Mouse (Mus musculus): ENCODE results near the gene Tapt1. TPM values are rescaled to one million over a fixed set of nuclear protein-coding genes. Genes with fewer than 3 reads are reported as not detected.
A peak's percentile ranks its signal among the peaks of the same experiment; 100 is the strongest.

Gene Tapt1
- total RNA-seq, 2 experiments from 2014 or later = 41.2 to 43.0 TPM

DNA sequence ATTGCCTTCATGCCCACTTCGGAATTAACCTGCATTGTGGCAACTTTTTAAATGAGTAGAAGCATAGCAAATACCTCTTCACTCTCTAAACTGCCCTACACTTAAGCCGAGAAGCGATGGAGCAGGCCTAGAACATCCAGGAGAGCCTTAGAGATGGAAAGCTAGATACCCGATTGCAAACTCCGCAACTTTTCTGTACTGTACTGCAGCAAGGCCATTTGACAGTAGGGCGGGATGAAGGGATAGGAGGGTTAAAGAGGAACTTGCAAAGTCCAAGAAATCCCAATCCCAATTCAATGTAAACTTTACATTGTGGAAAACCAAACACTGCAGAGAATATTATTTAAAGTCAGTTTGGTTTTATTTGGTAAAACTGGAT, 1.0 kb upstream of the Tapt1 start:
- intact Hi-C loops (cut with DNase I) = no loop called here
- TF ChIP-seq CTCF (IDR thresholded peaks at IDR 0.05) = no peak
- DNase-seq = no peak
- H3K27ac ChIP-seq = peak overlapping the region; percentile 95
- H3K4me3 ChIP-seq = peak overlapping the region; percentile 88

- H3K4me3 ChIP-seq = peak overlapping the region; percentile 88
- no peak for TF ChIP-seq CTCF (IDR thresholded peaks at IDR 0.05)
- intact Hi-C loops (cut with DNase I) = no loop called here
- peak overlapping the region; percentile 90 for H3K27ac ChIP-seq
- no peak for DNase-seq
Observed at GRCm38 (mm10) chr5:44225911-44226520, 410 bp downstream of the Tapt1 start.

DNA sequence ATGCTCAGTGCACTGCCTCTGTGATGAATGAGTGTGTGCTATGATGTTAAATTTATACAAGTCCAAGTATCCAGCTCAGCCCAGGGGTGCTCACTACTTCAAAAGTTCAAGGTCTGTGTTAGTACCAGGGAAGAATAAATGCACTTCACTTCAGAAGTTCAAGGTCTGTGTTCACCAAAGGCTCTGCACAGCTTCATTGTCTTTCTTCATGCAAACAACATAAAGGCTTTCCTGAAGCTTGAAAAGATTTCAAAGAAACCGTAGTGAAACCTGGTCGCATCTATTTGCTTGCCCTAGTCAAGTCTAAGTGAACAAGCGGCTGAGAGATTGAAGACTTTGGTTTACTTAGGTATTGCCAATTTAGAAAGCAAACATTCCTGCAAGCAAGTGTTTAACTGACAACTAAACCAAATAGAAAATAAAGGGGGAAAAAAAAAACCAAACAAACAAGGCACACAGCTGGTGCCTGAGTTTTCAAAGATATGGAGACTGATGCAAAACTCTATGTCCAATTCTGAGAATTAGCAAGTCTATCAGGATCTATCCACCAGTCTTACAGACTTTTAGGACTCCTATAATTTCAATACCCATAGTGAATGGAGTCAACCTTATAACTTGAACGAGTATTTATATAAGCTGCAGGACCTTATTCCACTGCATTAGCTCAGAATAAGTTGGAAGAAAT, 1.4 kb downstream of the Tapt1 start:
- no peak for DNase-seq
- intact Hi-C loops (cut with DNase I) = no loop called here
- no peak for TF ChIP-seq CTCF (IDR thresholded peaks at IDR 0.05)
- Histone ChIP-seq H3K27ac (peak overlapping the region; percentile 90), H3K4me3 (peak overlapping the region; percentile 88)

DNA sequence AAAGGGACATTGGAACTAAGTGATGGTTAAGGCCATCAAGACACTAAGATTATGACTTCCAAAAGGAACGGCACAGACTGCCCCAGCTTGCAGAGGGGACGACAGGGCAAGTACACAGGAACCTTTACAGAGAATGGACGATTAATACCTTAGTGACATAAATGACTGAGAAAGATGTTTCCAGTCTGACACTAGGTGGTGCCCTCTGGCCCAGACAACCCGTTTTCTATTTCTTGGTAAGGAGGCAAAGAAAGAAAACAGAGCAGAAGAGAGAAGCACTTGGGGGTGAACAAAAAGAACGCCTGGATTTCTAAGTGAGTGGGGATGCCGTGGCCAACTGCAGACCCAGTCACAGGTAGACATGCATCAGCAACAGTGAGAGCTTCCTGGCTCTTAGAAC, 2.2 kb downstream of the Tapt1 start:
- intact Hi-C loops (cut with DNase I) = no loop called here
- peak; percentile 43 for DNase-seq
- Histone ChIP-seq H3K27ac (peak overlapping the region; percentile 81), H3K4me3 (peak overlapping the region; percentile 88)
- TF ChIP-seq CTCF (IDR thresholded peaks at IDR 0.05) = peak; percentile 59

DNA sequence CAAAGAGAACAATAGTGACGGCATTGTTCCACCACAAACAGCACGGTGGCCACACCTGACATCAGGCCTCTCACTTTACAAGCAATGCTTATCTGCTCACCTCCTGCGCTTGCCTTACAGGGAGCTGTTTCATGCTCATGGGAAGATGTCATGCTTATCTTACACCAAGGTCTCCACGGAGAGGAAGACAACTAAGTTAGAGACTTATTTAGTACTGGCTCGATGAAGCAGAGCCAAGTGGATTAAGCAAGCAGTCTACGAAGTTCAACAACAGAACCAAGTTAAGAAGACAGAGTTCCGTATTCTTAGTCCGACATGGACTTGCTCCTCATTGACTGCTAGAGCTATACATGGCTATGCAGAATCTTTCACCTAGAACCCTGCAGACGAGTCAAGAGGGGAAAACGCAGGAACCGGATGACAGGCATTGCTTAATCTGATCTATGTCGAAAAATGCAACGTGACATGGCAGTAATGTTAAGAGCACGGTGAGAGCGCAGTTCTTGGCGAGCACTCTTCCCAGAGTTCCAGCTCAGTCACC, 3.0 kb downstream of the Tapt1 start:
- TF ChIP-seq CTCF (IDR thresholded peaks at IDR 0.05) = no peak
- Histone ChIP-seq H3K27ac (peak overlapping the region; percentile 81), H3K4me3 (peak overlapping the region; percentile 46)
- DNase-seq = peak; percentile 32
- intact Hi-C loops (cut with DNase I) = no loop called here

DNA sequence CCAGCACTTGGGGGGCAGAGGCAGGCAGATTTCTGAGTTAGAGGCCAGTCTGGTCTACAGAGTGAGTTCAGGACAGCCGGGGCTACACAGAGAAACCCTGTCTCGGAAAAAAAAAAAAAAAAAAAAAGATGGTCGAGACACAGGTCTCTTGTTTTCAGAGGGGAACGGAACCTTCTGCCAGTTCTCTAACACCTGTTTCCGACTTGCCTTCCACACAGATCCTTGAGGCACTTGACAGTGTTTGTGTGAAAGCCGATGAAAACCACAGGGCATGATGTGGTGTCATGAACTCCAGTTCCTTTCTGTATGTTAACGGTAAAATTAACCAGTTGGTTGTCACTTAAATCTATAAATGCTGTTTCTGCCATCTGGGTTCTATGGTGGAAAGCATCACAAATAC, 6.0 kb downstream of the Tapt1 start:
- H3K4me3 ChIP-seq = no peak overlapping the region
- intact Hi-C loops (cut with DNase I) = no loop called here
- no peak for TF ChIP-seq CTCF (IDR thresholded peaks at IDR 0.05)
- no peak for DNase-seq
- H3K27ac ChIP-seq = no peak overlapping the region

- intact Hi-C loops (cut with DNase I) = loop anchor here (5.0 kb wide), 1 partner anchor 38 kb away; no protein-coding TSS in a partner anchor
- H3K4me3 ChIP-seq = no peak overlapping the region
- no peak for TF ChIP-seq CTCF (IDR thresholded peaks at IDR 0.05)
- DNase-seq = no peak
- peak overlapping the region; percentile 4; the same call in 1 of the 2 replicates for H3K27ac ChIP-seq
Observed at GRCm38 (mm10) chr5:44219871-44220270, 6.6 kb downstream of the Tapt1 start.

- no peak overlapping the region for H3K27ac ChIP-seq
- DNase-seq = no peak
- TF ChIP-seq CTCF (IDR thresholded peaks at IDR 0.05) = no peak
- H3K4me3 ChIP-seq = no peak overlapping the region
- intact Hi-C loops (cut with DNase I) = loop anchor here (5.0 kb wide), 1 partner anchor 36 kb away; no protein-coding TSS in a partner anchor
Observed at GRCm38 (mm10) chr5:44218483-44218882, 7.9 kb downstream of the Tapt1 start.

DNA sequence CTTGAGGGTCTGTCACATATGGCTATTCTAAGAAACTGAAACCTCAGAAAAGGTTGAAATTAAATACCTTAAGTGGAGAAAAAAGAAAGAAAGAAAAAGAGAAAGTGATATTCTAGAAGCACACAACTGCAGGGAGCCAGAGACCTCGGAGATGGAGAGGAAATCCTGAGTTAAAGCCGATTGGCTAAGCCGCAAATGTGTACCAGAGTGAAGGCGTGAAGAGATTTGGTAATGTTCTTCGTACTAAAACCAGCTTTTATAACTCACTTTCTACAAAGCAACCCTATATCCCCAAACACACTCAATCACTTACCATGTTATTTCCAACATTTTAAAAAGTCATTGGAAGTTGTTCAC, 8.8 kb downstream of the Tapt1 start:
- DNase-seq = no peak
- no peak for TF ChIP-seq CTCF (IDR thresholded peaks at IDR 0.05)
- Histone ChIP-seq H3K27ac (no peak overlapping the region), H3K4me3 (no peak overlapping the region)
- intact Hi-C loops (cut with DNase I) = loop anchor here (5.0 kb wide), 1 partner anchor 35 kb away; no protein-coding TSS in a partner anchor

- DNase-seq = no peak
- no peak for TF ChIP-seq CTCF (IDR thresholded peaks at IDR 0.05)
- Histone ChIP-seq H3K27ac (no peak overlapping the region), H3K4me3 (no peak overlapping the region)
- intact Hi-C loops (cut with DNase I) = loop anchor here (5.0 kb wide), 1 partner anchor 35 kb away; no protein-coding TSS in a partner anchor
Observed at GRCm38 (mm10) chr5:44217041-44217684, 9.3 kb downstream of the Tapt1 start.

GRCm38 (mm10) chr5:44215118-44215517, 11.3 kb downstream of the Tapt1 start:
- no peak overlapping the region for H3K4me3 ChIP-seq
- TF ChIP-seq CTCF (IDR thresholded peaks at IDR 0.05) = no peak
- intact Hi-C loops (cut with DNase I) = loop anchor here (5.0 kb wide), 1 partner anchor 33 kb away; no protein-coding TSS in a partner anchor
- no peak for DNase-seq
- no peak overlapping the region for H3K27ac ChIP-seq

GRCm38 (mm10) chr5:44214025-44214424, 12.4 kb downstream of the Tapt1 start:
- Histone ChIP-seq H3K27ac (no peak overlapping the region), H3K4me3 (no peak overlapping the region)
- no peak for TF ChIP-seq CTCF (IDR thresholded peaks at IDR 0.05)
- no peak for DNase-seq
- intact Hi-C loops (cut with DNase I) = no loop called here

GRCm38 (mm10) chr5:44213391-44213790, 13.0 kb downstream of the Tapt1 start:
- intact Hi-C loops (cut with DNase I) = no loop called here
- Histone ChIP-seq H3K27ac (no peak overlapping the region), H3K4me3 (no peak overlapping the region)
- TF ChIP-seq CTCF (IDR thresholded peaks at IDR 0.05) = no peak
- no peak for DNase-seq

All from gastrocnemius, adult 2 months (tissue).